Mouse (Mus musculus): ENCODE results near the gene Kynu.

Gene Kynu

GRCm38 (mm10) chr2:43555062-43555888 lies at the start of gene Kynu:
Gene Kynu (plus strand): TSS chr2:43555329.
- in situ Hi-C loops (cut with MboI; ENCODE audit: low pct_unique_long_range_greater_than_20kb in 1 of 2, low sequenced_read_pairs in 2 of 2, unreplicated experiment in 1 of 2) = no loop called here

DNA sequence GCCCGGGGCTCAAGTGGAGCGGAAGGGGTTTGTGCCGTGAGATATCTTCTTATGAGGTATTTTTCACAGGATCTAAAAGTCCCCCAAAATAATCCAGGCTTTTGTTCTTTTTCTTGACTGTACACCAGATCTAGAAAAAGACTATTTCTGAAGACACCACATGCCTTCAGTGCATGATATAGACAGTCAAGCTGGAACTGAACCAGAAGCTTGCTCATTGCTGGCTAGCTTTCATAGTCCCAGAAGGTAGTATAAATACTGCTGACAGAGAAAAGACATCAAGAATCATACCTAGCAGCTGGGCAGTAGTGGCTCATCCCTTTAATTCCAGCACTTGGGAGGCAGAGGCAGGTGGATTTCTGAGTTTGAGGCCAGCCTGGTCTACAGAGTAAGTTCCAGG lies 48.9 kb upstream of the Kynu start:
- in situ Hi-C loops (cut with MboI; ENCODE audit: low pct_unique_long_range_greater_than_20kb in 1 of 2, low sequenced_read_pairs in 2 of 2, unreplicated experiment in 1 of 2) = no loop called here

DNA sequence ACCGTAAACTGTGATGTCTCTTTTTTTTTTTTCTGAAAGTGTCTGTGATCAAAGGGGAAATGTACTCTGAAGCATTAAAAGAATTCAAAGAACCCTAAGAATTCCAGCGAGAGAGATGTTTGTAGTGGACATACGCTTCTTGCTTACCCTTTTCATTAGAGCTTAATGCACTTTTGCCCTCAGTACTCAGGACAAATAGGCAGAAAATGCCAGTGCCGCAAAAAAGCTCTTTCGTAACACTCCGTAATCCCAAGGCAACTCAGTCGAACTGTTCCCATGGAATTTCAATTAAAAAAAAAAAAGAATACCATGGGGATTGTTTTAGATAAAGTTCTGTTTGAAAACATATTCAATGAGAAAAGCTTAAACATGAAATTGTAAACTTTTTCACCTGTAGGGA lies 41.3 kb upstream of the Kynu start:
- in situ Hi-C loops (cut with MboI; ENCODE audit: low pct_unique_long_range_greater_than_20kb in 1 of 2, low sequenced_read_pairs in 2 of 2, unreplicated experiment in 1 of 2) = no loop called here

DNA sequence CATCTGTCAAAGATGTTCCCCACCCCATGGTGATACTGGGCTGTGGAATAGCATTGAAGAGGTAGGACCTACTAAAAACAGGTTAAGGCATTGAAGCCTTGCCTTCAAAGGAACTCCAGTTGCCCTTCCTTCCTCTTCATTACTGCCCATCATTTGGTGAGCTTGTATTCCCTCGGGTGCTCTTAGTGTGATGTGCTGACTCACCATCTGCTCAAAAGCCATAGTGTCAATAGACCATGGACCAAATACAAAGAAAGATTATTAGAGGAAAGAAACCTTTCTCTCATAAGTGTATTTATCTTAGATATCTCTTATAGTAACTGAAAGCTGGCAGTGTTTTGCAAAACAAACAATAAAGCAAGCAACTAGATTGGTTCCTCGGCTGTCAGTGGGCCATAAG lies 20.7 kb upstream of the Kynu start:
- in situ Hi-C loops (cut with MboI; ENCODE audit: low pct_unique_long_range_greater_than_20kb in 1 of 2, low sequenced_read_pairs in 2 of 2, unreplicated experiment in 1 of 2) = no loop called here

DNA sequence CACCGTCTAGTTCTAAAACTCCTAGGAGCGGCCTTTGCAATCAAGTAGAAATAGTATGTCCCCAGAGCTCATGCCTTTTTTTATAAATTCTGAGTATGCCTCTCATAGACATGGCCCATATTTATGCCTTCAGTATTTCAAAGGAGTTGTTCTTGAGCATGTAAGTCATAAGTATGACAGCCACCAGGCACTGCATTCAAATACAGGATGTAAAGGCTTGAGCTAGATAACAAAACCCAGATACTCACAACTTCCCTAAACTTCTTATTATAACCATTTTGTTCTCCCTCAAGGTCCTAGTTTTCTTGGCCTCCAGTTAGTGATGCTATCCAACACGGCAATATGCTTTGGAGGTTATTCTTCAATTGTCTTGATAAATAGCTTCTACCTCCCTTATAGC lies 12.5 kb upstream of the Kynu start:
- in situ Hi-C loops (cut with MboI; ENCODE audit: low pct_unique_long_range_greater_than_20kb in 1 of 2, low sequenced_read_pairs in 2 of 2, unreplicated experiment in 1 of 2) = no loop called here

- in situ Hi-C loops (cut with MboI; ENCODE audit: low pct_unique_long_range_greater_than_20kb in 1 of 2, low sequenced_read_pairs in 2 of 2, unreplicated experiment in 1 of 2) = no loop called here
These were observed 9.5 kb upstream of the Kynu start for GRCm38 (mm10) chr2:43545665-43546064.

- in situ Hi-C loops (cut with MboI; ENCODE audit: low pct_unique_long_range_greater_than_20kb in 1 of 2, low sequenced_read_pairs in 2 of 2, unreplicated experiment in 1 of 2) = no loop called here
These were observed 8.7 kb upstream of the Kynu start for GRCm38 (mm10) chr2:43546448-43546847.

DNA sequence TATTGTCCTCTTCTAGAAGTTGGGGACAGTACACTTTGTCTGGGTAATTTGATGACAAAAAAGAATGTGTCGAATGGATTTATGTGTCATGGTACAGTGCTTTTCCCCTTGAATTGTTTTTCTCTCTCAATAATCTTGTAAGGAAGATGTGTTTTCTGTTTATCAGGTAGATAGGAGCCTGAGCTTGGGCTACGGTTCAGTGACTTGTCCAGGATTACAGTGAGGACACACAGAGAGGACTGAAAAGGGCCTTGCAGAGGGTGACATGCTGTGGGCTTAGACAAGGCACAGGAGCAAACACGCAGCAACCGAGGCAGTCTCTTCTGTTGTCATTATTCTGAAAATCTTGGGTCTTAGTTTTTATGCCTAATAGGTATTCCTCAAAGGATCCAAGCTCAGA lies 913 bp upstream of the Kynu start:
- in situ Hi-C loops (cut with MboI; ENCODE audit: low pct_unique_long_range_greater_than_20kb in 1 of 2, low sequenced_read_pairs in 2 of 2, unreplicated experiment in 1 of 2) = no loop called here

DNA sequence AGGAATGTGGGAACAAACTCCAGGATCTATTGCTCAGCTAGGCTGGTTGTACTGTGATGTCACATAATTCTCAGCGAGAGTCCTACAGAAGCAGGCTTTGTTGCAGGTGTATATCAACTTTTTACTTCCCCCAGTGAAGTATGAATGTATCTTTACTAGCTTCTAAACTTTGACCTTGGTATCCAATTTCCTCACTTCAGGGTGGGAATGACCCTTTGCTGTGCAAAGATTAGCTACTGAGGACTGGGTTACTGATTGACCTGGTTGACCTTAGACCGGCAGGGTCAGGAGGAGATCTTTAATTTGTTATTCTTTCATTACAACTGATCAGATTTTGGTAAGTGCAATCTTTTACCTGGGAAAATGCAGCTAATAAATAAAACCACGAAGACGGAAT lies 758 bp downstream of the Kynu start:
- in situ Hi-C loops (cut with MboI; ENCODE audit: low pct_unique_long_range_greater_than_20kb in 1 of 2, low sequenced_read_pairs in 2 of 2, unreplicated experiment in 1 of 2) = no loop called here

GRCm38 (mm10) chr2:43556985-43557384 lies 1.9 kb downstream of the Kynu start:
- in situ Hi-C loops (cut with MboI; ENCODE audit: low pct_unique_long_range_greater_than_20kb in 1 of 2, low sequenced_read_pairs in 2 of 2, unreplicated experiment in 1 of 2) = no loop called here

GRCm38 (mm10) chr2:43561209-43561608 lies 6.1 kb downstream of the Kynu start:
- in situ Hi-C loops (cut with MboI; ENCODE audit: low pct_unique_long_range_greater_than_20kb in 1 of 2, low sequenced_read_pairs in 2 of 2, unreplicated experiment in 1 of 2) = no loop called here

- in situ Hi-C loops (cut with MboI; ENCODE audit: low pct_unique_long_range_greater_than_20kb in 1 of 2, low sequenced_read_pairs in 2 of 2, unreplicated experiment in 1 of 2) = no loop called here
These were observed 7.7 kb downstream of the Kynu start for GRCm38 (mm10) chr2:43562779-43563178.

- in situ Hi-C loops (cut with MboI; ENCODE audit: low pct_unique_long_range_greater_than_20kb in 1 of 2, low sequenced_read_pairs in 2 of 2, unreplicated experiment in 1 of 2) = no loop called here
These were observed 13.3 kb downstream of the Kynu start for GRCm38 (mm10) chr2:43568406-43568805.

GRCm38 (mm10) chr2:43573526-43573925 lies 18.4 kb downstream of the Kynu start:
- in situ Hi-C loops (cut with MboI; ENCODE audit: low pct_unique_long_range_greater_than_20kb in 1 of 2, low sequenced_read_pairs in 2 of 2, unreplicated experiment in 1 of 2) = no loop called here

DNA sequence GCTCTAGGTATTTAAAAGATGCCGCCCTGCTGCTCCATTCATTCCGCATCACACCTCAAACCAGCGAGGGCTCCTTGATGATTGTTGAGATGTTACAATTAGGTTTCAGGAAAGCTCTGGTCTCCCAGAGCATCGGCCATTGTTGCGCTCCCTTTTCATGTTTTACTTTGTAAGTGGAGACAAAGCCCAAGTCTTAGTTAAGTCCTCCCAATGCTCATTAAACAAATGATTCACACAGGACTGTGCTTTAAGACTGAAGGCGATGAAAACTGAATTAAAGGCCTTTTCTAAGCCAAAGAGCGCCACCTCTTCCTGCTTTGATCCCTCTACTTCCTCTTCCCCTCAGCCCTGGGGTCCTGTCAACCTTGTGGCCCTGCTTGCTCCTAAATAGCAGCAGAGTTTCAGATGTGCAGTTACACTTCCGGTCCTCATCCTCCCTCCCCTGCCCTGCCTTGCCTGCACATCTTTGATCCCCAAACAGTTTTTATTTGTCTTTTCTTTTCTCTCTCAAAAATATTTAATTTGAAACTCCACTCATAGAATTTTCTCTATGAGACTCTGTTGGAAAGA lies 28.2 kb downstream of the Kynu start:
- in situ Hi-C loops (cut with MboI; ENCODE audit: low pct_unique_long_range_greater_than_20kb in 1 of 2, low sequenced_read_pairs in 2 of 2, unreplicated experiment in 1 of 2) = no loop called here

GRCm38 (mm10) chr2:43585508-43585907 lies 30.4 kb downstream of the Kynu start:
- in situ Hi-C loops (cut with MboI; ENCODE audit: low pct_unique_long_range_greater_than_20kb in 1 of 2, low sequenced_read_pairs in 2 of 2, unreplicated experiment in 1 of 2) = no loop called here

DNA sequence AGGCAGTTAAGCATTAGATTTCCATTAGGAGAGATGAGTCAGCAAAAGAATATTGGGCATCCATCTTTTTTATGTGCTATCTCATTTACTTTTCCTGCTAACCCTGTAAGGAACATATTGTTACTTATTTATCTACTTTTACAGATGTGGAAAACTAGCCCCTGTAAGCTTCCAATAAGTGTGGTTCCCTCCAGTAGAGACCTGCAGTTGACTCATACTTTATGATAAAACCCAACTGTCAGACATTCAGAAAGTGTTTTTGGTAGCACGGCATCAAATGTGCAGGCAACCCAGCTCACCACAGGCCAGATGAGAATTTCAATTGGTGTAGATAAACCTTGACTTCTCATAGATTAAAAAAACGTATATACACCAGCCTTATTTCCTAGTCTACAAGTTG lies 32.7 kb downstream of the Kynu start:
- in situ Hi-C loops (cut with MboI; ENCODE audit: low pct_unique_long_range_greater_than_20kb in 1 of 2, low sequenced_read_pairs in 2 of 2, unreplicated experiment in 1 of 2) = no loop called here

GRCm38 (mm10) chr2:43592001-43592704 lies 37.0 kb downstream of the Kynu start:
- in situ Hi-C loops (cut with MboI; ENCODE audit: low pct_unique_long_range_greater_than_20kb in 1 of 2, low sequenced_read_pairs in 2 of 2, unreplicated experiment in 1 of 2) = no loop called here

DNA sequence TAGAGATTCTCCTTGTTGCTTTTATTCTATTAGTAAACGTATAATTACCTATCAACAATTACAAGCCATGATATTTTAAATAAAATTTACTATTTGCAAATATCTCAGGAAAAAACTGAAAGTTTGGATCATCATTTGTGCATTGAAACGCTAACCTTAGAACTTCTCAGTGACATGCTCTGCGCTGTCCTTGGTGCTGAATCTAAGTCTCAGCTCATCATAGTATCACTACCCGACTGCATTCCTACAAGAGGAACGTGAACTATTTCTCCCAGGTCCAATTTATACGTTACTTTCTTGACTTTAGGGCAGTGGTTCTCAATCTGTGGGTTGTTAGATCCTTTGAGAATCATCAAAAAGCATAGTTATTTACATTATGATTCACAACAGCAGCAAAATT lies 58.4 kb downstream of the Kynu start:
- in situ Hi-C loops (cut with MboI; ENCODE audit: low pct_unique_long_range_greater_than_20kb in 1 of 2, low sequenced_read_pairs in 2 of 2, unreplicated experiment in 1 of 2) = no loop called here

GRCm38 (mm10) chr2:43621140-43621539 lies 66.0 kb downstream of the Kynu start:
- in situ Hi-C loops (cut with MboI; ENCODE audit: low pct_unique_long_range_greater_than_20kb in 1 of 2, low sequenced_read_pairs in 2 of 2, unreplicated experiment in 1 of 2) = no loop called here

Measured in mouse embryonic stem cell (cell line).